Mouse (Mus musculus) heart, embryonic 14.5 days (tissue): ENCODE data around the gene Rnf44. TPM values are rescaled to one million over a fixed set of nuclear protein-coding genes. Genes with fewer than 3 reads are reported as not detected.

ENCODE experiments used
- ATAC-seq: fragments of 200-750 bp; cut with Nextera tagmentation; 2 replicates; pipeline ENCODE4 v1.8.0; 2017; ENCODE audit warnings: low read depth, moderate TSS enrichment; ENCODE audit not compliant: insufficient number of reproducible peaks, insufficient read depth, low FRiP score
- H3K27ac ChIP-seq, 2 experiments: fragments of 200-500 bp in 1 of 2; fragments of 300-500 bp in 1 of 2; sonication (generic) in 1 of 2; replicated peaks in 1 of 2; 2 replicates each; pipeline ENCODE4 v1.5.1; 2012 to 2014; ENCODE audit warnings: low read depth in 2 of 2, low read length in 2 of 2, control low read depth in 1 of 2, mild to moderate bottlenecking in 1 of 2, mixed read lengths in 1 of 2; ENCODE audit not compliant: control insufficient read depth in 1 of 2, insufficient read depth in 1 of 2
- H3K27me3 ChIP-seq: fragments of 300-500 bp; sonication (generic); 2 replicates; pipeline ENCODE4 v1.6.1; 2014; ENCODE audit warnings: mild to moderate bottlenecking, low read length, control low read depth; ENCODE audit not compliant: control insufficient read depth, insufficient read depth
- H3K36me3 ChIP-seq: fragments of 300-500 bp; sonication (generic); 2 replicates; pipeline ENCODE4 v1.6.1; 2014; ENCODE audit warnings: mild to moderate bottlenecking, control low read depth, low read length, mixed read lengths; ENCODE audit not compliant: control insufficient read depth, insufficient read depth
- H3K4me1 ChIP-seq, 2 experiments: fragments of 200-500 bp in 1 of 2; fragments of 300-500 bp in 1 of 2; sonication (generic) in 1 of 2; 2 replicates each; pipeline ENCODE4 v1.6.1; 2012 to 2014; ENCODE audit warnings: low read length in 2 of 2, control low read depth in 1 of 2, mixed read lengths in 1 of 2; ENCODE audit not compliant: control insufficient read depth in 2 of 2, insufficient read depth in 2 of 2
- H3K4me2 ChIP-seq: fragments of 300-500 bp; sonication (generic); 2 replicates; pipeline ENCODE4 v1.6.1; 2014; ENCODE audit warnings: mild to moderate bottlenecking, low read length
- H3K4me3 ChIP-seq, 2 experiments: fragments of 200-500 bp in 1 of 2; fragments of 300-500 bp in 1 of 2; sonication (generic) in 1 of 2; 2 replicates each; pipeline ENCODE4 v1.5.1; 2012 to 2014; ENCODE audit warnings: low read length in 2 of 2, mild to moderate bottlenecking in 2 of 2, control low read depth in 1 of 2, low read depth in 1 of 2, moderate library complexity in 1 of 2; ENCODE audit not compliant: control insufficient read depth in 1 of 2, insufficient read depth in 1 of 2
- H3K9ac ChIP-seq: fragments of 300-500 bp; sonication (generic); 2 replicates; pipeline ENCODE4 v1.6.1; 2014; ENCODE audit warnings: mild to moderate bottlenecking, low read length
- H3K9me3 ChIP-seq: fragments of 300-500 bp; sonication (generic); 2 replicates; pipeline ENCODE4 v1.6.1; 2016; ENCODE audit warnings: low read length, control low read depth; ENCODE audit not compliant: control insufficient read depth
- WGBS: fragments of 180-500 bp; shearing (Covaris S2); extraction: QIAGEN DNeasy Blood & Tissue Kit; methylation state at CpG from one replicate; pipeline ENCODE4 v1.1.7; 2014; 5-methylcytosine and 5-hydroxymethylcytosine counted together
- polyA plus RNA-seq: library from polyadenylated mRNA; unstranded; fragments of >200 nt; fragmentation: Nextera tagmentation; extraction: Ambion mirVana; gene quantifications from 2 replicates; pipeline ENCODE4 v1.2.1, GENCODE M21; 2014

Rnf44 gene
- polyA plus RNA-seq, 1 experiment from 2014 or later, result 60.2 TPM

DNA sequence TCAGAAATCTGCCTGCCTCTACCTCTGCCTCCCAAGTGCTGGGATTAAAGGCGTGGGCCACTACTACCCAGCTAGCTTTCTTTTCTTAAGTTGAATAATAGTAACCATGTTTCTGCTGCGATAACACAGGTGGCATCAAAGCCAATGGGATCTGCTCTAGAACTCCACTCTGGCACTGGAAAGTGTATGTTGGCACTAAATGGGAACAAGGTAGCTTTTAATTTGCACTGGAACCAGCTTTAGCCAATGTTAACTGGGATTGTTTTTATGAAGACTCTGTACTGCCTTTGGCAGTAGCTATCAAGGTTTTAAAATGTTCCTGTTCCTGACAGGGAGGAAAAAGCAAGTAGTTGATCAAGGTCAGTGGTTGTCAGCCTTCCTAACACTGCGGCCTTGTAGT, 58.7 kb downstream of the Rnf44 start:
- Histone ChIP-seq H3K9me3 (no peaks in the 10 kb centered on the region), H3K27ac (no peak overlapping the region), H3K4me3 (no peak overlapping the region), H3K9ac (no peak overlapping the region), H3K4me2 (no peak overlapping the region), H3K36me3 (peaks cover 39% of the 10 kb centered on the region), H3K27me3 (no peaks in the 10 kb centered on the region), H3K4me1 (no peaks in the 10 kb centered on the region)
- WGBS, result 93% methylated on average over 3 of the region's 3 CpGs
- ATAC-seq, result no peak

DNA sequence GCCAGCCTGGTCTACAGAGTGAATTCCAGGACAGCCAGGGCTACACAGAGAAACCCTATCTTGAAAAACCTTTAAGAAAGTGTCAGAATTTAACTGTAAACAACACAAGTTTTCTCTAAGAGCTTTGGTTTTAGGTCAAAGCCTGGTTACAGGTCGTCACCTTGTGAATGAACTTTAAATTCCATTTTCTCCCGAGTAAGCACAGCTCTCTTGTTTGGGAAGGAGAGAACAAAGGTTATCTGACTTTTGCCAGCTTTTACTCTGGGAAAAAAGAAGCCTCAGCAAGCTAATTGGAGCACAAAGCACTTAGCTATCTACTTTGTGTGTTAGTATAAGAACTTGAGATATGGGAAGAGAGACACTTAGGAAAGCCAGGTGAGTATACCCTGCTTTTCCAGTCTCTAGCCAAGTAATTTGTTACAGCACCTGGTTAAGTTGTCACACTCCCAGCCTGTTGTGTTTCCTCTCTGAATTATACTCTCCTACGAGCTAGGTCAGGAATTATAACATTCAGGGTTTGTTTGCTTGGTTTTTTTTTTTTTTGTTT, 60.9 kb downstream of the Rnf44 start:
- no peaks in the 10 kb centered on the region; a peak in 1 of 4 replicates for H3K4me1 ChIP-seq
- peaks cover 19% of the 10 kb centered on the region for H3K36me3 ChIP-seq
- no peak overlapping the region for H3K9ac ChIP-seq
- 47% methylated on average over 3 of the region's 3 CpGs for WGBS
- no peak overlapping the region for H3K27ac ChIP-seq
- ATAC-seq, result no peak
- no peak overlapping the region for H3K4me3 ChIP-seq
- H3K27me3 ChIP-seq, result no peaks in the 10 kb centered on the region
- no peak overlapping the region for H3K4me2 ChIP-seq
- no peaks in the 10 kb centered on the region for H3K9me3 ChIP-seq

Other genes starting within 250 kb of the Rnf44 start
- 88.2 and 92.7 TPM in 2 replicates for gene Thoc3, start 225.1 kb downstream of the Rnf44 start, polyA plus RNA-seq
- gene Simc1, start 190.1 kb downstream of the Rnf44 start, polyA plus RNA-seq, result 5.7 and 5.8 TPM in 2 replicates
- gene 4833439L19Rik, start 128.5 kb downstream of the Rnf44 start, polyA plus RNA-seq, result 123 and 128 TPM in 2 replicates
- gene Arl10, start 118.9 kb downstream of the Rnf44 start, polyA plus RNA-seq, result 16.1 and 19.2 TPM in 2 replicates
- 46.5 and 48.9 TPM in 2 replicates for gene Nop16, start 103.8 kb downstream of the Rnf44 start, polyA plus RNA-seq
- 318 and 319 TPM in 2 replicates for gene Higd2a, start 103.7 kb downstream of the Rnf44 start, polyA plus RNA-seq
- gene Cltb, start 82.6 kb downstream of the Rnf44 start, polyA plus RNA-seq, result 37.9 and 45.0 TPM in 2 replicates
- gene Faf2, start 72.1 kb downstream of the Rnf44 start, polyA plus RNA-seq, result 57.1 and 64.4 TPM in 2 replicates
- gene Cdhr2, start 7.6 kb upstream of the Rnf44 start, polyA plus RNA-seq, result not detected in 2 replicates
- gene Gprin1, start 56.0 kb upstream of the Rnf44 start, polyA plus RNA-seq, result 0.08 and 0.12 TPM in 2 replicates
- gene Sncb, start 72.7 kb upstream of the Rnf44 start, polyA plus RNA-seq, result not detected in 2 replicates
- gene Eif4e1b, start 90.1 kb upstream of the Rnf44 start, polyA plus RNA-seq, result not detected in 2 replicates
- gene Tspan17, start 95.5 kb upstream of the Rnf44 start, polyA plus RNA-seq, result 3.5 and 4.2 TPM in 2 replicates